Mouse (Mus musculus) adipocyte (in vitro differentiated cells): ENCODE measurements at regions not wholly inside any gene's neighbourhood (a gene's known extent, or its start where the extent isn't known, plus 50 kb on each side); places are given as distances from the start of the nearest gene placed in this dataset.
A peak's percentile ranks its signal among the peaks of the same experiment; 100 is the strongest.

Experiments used
- DNase-seq: peaks from one replicate; pipeline ENCODE4 v3.0.0-alpha.2; 2016; ENCODE audit warnings: low spot score

DNA sequence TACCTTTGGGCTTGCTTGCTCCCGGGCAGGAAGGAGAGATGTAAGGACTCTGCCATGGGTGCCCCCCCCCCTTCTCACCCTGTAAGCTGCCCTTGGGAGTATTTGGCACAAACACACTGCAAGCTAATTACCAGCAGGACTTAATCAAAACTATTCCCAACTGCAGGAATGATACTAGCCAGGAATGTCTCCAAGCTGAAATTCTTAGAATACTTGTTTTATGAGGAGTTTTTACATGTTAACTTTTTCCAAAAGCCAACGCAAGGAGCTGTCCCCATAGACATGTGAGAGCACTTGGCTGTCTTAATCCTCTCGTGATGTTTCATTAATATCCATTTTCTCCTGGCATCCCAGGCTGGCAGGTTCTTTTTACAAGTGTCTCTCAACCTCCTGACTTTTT, 155.6 kb upstream of the Irx6 start:
- no peak for DNase-seq

DNA sequence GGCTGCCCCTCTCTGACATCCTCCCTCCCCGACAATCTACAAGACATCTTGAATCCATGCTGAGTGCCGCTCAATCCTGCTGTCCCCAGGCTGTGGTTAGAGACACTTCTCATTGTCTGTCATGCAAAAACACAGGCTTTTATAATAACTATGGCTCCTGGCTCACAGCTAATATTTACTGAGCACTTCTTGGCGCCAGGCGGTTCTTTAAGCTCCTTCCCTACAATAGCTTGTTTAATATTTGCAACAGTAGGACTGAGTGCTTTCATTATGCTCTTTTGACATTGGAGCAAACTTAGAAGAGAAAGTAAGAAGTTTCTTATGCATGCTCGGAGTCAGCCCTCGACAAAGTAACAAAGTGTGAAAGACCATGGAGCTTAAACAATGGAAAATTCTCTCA, 151.6 kb upstream of the Irx6 start:
- no peak for DNase-seq

DNA sequence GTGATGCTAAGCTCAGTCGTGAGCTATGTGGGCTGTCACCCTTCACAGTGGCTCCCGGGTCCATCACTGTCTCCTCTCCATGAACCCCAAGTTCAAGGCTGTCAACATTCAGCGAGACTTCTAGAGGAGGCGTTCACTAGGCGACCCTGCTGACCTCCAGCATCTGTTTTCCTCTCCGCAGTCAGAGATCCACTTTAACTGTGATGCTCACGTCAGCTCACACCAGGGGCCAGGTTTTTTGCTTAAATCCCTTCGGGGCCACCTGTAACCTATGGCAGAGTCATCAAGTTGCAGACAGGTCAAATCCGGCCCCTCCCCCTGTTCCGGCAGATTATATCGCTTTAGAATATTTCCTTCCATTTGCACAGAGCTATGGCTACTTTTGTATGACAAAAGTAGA, 144.3 kb upstream of the Irx6 start:
- no peak for DNase-seq

DNA sequence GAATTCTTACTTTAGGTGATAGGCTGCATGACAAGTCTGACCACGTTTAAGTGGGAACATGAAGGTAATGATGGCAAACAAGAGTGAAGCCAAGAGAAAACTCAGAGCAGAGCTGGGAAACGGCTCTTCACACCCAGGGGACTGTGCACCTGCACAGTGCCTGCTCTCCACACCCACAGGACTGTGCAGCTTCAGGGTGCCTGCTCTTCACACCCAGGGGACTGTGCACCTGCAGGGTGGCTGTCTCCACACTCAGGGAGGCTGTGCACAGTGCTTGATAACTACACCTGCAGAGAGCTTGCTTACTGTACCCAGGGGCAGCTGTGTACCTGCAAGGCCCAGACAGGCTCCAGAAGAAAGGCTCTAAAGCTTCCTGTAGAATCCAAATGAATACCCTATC, 133.5 kb upstream of the Irx6 start:
- DNase-seq: no peak

DNA sequence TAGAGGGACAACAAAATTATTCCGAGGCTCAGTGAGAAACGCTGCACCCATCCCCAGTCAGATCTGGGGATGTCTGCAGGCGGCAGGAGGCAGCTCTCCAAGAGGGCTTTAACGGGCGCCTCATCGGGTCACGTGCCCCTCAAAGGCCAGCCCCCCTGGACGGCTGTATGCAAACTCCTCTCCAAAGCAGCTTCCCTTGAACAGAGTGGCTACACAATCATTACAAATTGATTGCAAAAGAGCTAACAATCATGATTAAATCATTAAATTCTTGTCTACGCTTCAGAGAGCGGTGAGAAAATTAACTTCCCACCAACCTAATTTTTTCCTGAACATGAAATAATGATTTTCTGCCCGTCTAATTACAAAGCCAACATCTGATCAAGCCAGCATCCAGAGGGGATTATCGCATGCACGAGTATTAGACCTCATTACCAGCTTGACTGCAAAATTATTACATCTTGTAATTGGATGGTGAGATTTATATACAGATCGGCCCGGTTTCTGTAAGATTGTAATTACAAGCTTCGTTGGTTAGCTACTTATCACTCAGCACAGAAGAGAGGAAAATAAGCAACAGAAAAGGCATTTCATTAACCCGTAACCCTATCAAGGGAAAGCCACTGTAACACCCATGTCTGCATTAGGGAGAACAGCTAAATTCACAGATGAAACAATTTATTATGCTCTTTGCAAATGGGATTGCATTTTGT, 128.6 kb upstream of the Irx6 start:
- DNase-seq: no peak

GRCm38 (mm10) chr8:92555140-92555539, 118.9 kb upstream of the Irx6 start:
- DNase-seq: no peak

DNA sequence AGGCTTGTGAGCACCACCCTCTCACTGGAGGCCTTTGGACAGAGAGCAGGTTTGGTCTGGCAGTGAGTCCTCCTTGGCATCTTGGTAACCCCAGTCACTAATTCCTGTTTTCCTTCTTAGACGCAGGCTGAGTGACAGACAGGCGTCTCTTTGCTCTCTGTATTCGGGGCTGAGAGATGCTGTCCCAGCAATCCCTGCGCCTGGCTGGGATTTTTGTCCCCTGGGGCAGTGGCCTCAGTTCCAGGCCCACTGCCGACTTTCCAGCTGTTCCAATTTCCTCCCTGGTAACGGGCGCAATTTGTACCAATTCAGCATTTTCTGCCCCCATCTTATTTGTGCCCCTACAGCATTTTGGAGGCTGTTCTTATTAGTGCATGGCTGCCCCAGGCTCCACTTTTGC, 118.5 kb upstream of the Irx6 start:
- no peak for DNase-seq

GRCm38 (mm10) chr8:92562471-92562870, 111.6 kb upstream of the Irx6 start:
- DNase-seq: no peak

DNA sequence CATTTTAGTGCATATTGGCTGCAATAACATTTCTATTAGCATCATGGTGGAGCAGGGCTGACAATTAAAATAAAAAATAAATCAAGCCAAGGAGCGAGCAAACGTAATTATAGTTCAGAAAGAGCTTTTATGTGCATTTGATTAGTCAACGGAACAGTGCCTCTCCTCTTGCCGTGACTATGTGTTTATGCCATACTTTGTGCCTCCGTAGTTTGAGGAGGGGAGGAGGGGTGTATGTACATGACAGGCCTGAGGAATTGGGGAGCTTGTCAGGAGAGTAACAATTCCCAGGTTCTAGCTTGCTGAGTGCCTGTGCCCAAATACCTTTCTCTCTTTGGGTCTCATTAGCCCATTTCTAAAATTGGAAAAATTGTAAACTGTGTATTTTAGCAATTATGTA, 111.1 kb upstream of the Irx6 start:
- no peak for DNase-seq

DNA sequence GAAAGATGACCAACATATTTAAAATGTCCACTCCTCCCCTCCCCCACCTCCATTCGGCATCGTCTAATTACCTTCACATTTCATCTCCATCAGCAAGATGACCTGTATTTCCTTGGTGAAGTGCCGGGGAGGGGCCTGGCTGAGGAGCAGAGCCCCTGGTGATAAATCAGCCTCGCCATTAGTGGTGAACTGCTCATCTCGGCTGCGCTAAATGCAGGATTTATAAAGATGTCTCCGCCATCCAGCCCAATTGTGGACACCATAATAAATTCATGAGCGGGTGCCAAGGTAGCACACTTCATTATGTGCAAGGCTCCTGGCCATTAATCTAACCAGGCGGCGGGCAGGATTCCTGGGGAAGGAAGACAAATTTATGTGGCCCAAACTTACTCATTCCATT, 104.4 kb upstream of the Irx6 start:
- no peak for DNase-seq

- no peak for DNase-seq
These were observed 94.6 kb upstream of the Irx6 start for GRCm38 (mm10) chr8:92579446-92579845.

DNA sequence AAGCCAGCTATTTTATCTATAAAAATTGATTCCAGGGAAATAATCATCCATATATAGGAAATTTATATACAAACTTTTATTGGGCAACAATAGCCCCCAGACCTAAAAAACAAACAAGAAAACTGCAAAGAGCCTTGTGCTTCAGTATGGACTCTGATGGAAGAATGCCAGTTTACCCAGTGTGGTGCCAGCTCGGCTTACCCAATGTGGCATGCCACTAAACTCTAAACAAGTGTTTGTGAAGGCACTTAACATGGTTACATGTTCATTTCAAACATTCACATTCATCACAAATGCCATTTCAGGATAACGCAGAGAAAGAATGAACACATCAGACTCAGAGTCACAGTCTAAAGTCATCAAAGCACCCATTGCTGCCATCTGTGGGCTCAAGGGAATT, 93.0 kb upstream of the Irx6 start:
- DNase-seq: no peak

- DNase-seq: no peak
These were observed 73.3 kb upstream of the Irx6 start for GRCm38 (mm10) chr8:92600766-92601165.

- no peak for DNase-seq
These were observed 71.1 kb upstream of the Irx6 start for GRCm38 (mm10) chr8:92602973-92603372.

GRCm38 (mm10) chr8:92605631-92606030, 68.5 kb upstream of the Irx6 start:
- no peak for DNase-seq

DNA sequence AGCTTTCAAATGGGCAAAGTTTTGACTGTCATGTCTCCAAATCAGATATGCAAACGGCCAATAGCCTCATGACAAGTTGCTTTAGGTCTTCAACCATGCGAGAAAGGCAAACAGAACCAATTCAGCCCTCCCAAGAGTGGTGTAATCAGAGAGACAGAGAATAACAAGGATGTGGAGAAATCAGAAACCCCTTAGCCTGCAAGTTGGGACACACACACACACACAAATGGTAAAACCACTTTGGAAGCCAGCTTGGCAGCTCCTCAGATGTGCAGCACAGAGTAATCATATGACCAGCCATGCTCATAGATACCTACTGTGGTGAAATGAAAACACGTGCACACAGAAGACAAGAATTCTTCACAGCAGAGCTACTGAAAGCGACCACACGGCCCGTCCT, 66.5 kb upstream of the Irx6 start:
- DNase-seq: no peak

GRCm38 (mm10) chr8:92609908-92610307, 64.2 kb upstream of the Irx6 start:
- no peak for DNase-seq

- DNase-seq: no peak
These were observed 63.5 kb upstream of the Irx6 start for GRCm38 (mm10) chr8:92610487-92611059.

DNA sequence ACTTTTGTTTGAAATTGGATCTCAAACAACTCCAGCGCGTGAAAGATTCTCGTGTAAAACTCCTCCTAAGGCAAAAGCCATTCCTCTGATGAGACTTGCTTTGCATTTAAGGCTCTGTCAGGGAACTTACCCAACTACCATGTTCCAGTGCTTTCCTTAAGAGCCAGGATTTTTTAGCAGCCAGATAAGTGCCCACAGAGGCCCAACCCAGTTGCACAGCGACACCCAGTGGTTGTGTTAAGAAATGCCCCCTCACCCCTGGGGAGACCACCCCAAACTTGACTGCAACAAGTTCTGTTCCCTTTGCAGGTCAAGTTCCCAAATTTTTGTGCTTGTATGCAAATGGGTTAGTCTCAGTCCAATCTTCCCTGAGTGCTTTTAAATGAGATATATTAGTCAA, 60.6 kb upstream of the Irx6 start:
- DNase-seq: peak; percentile 8

DNA sequence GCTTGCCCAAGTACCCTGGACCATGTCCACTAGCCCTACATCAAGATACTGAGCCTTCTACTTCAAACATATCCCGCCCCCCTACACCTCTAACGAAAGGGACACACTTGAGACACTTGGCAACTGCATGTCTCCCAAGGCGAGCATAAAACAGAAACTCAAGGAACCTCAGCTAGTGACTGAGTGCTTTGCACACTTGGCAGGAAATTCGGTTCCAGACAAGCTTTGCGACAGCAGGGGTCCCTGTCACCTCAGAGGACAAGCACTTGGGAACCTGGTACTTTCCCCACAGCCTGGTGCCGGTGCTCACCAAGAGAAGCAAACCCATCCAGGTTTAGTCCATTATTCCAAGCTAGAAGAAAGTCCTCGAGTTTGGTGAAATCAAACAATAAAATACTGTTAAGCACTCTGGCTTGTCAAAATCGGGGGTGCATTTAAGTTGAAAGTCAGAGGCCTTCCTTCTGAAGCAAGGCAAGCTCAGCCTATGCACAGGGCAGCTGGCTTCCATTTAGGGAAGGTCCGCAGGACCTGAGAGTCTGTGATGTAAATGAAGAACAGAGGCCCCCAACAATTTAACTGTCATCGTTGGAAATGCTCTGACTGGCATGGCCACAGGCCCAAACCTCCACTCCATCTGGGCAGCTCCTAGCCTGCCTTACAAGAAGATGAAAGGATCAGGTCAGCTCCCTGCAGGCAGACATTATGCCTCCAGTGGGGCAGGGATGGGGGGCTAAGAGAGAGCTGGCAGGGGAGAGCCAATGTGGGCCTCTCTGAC, 57.6 kb upstream of the Irx6 start:
- no peak for DNase-seq

DNA sequence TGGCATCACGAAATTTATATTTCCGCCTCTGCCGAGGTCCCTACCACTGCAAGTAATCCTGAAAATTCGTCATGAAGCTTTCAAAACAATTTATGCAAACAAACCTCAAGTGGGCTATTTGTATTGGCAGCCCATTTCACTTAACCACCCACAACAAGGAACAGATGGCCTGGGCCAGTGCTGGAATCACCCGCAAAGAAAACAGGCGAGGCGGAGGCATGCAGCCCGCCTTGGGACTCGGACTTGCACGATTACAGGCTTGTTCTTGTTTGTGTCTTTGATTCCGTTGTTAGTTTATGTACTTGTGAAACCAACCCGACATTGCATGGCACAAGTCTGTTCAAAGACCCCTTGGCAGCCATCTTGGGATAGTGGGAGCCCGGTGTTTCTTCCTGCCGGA, 55.8 kb upstream of the Irx6 start:
- no peak for DNase-seq
